Mouse (Mus musculus): ENCODE data around the gene Larp6. TPM values are rescaled to one million over a fixed set of nuclear protein-coding genes. Genes with fewer than 3 reads are reported as not detected.

Larp6 gene
- polyA plus RNA-seq, 1 experiment from 2014 or later = 1.5 TPM

DNA sequence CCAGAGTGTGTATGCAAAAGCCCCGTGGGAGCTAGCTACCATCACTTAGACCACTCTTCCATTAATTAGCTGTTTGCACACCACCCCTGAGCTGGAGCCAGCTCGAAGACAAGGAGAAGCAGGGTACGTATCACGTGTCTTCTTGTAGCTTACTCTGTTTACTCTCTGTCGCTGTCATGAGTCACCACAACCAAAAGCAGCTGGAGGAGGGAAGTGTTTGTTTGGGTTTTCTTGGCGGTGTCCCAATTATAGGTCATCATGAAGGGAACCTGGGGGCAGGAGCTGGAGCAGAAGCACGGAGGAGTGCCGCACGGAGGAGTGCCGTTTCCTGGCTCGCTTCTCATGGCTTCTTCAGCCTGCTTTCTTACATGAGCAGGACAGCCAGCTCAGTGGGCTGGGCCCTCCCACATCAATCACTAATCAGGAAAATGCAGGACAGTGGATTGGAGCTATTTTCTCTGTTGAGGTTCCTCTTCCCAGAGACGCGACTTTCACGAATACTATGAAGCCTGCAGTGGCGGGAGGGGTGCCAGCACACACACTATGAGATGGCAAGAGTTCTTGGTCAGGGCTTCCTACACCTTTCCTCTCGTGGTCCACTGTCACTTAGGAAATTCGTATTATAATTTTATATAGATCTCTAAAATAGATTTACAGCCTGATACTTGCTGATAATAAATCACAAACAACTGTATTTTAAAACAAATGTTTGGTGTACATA is 30.6 kb downstream of the Larp6 start:
- Histone ChIP-seq H3K9me3 (replicated peaks; ENCODE audit: control insufficient read depth, low read length) (no peaks in the 10 kb centered on the region), H3K27me3 (ENCODE audit: control insufficient read depth, insufficient read depth, low read length) (no peaks in the 10 kb centered on the region), H3K4me2 (ENCODE audit: low read depth, low read length) (no peak overlapping the region), H3K27ac (replicated peaks; ENCODE audit: low read depth, low read length) (no peak overlapping the region), H3K9ac (replicated peaks; ENCODE audit: low read length) (no peak overlapping the region), H3K4me1 (ENCODE audit: control insufficient read depth, insufficient read depth, low read length) (no peaks in the 10 kb centered on the region), H3K4me3 (ENCODE audit: low read depth, low read length) (no peak overlapping the region), H3K36me3 (replicated peaks; ENCODE audit: control insufficient read depth, insufficient read depth, low read depth, low read length) (no peaks in the 10 kb centered on the region)
- WGBS = 42% methylated on average over 17 of the region's 17 CpGs
- DNase-seq (ENCODE audit: low spot score) = no peak
- no peak for ATAC-seq (replicated peaks; ENCODE audit: insufficient number of reproducible peaks, low FRiP score, low TSS enrichment, low read depth)

DNA sequence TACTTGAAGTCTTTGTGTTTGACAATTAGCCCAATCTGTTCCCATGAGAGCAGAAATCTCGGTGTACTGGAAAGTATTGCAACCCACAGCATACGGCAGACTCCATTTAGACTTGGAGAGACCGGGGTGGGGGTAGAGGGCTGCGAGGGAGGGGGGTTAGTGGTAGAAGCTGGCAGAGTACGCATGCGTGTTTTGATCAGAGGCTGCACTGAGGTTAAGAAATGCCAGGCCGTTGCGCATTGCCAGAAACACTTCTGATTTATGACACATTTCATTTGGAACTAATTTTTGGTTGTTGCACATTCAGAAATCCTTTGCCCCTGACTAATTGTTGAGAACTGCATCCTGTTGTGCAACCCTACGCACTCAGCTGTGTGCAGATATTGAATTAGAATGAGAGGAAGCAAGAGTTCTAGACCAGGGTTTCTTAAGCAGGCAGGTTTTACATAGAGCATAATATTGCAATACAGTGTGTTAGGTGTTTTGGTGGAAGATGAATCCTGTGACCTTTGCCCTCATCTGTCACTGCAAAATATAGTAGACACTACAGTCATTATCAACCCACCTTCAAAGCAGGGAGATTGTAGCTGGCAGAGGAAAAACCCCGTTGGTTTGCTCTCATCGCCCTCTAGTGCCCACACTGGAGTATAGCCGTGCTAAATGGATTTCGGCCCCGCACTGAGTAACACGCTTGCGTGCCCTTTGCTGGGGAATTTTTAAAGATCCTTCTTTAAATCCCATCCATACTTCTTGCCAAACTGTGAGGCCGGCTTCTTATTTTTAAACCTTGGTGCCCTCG is 31.6 kb downstream of the Larp6 start:
- Histone ChIP-seq H3K4me2 (ENCODE audit: low read depth, low read length) (no peak overlapping the region), H3K9ac (replicated peaks; ENCODE audit: low read length) (no peak overlapping the region), H3K9me3 (replicated peaks; ENCODE audit: control insufficient read depth, low read length) (no peaks in the 10 kb centered on the region), H3K36me3 (replicated peaks; ENCODE audit: control insufficient read depth, insufficient read depth, low read depth, low read length) (no peaks in the 10 kb centered on the region), H3K4me3 (ENCODE audit: low read depth, low read length) (no peak overlapping the region), H3K4me1 (ENCODE audit: control insufficient read depth, insufficient read depth, low read length) (no peaks in the 10 kb centered on the region), H3K27me3 (ENCODE audit: control insufficient read depth, insufficient read depth, low read length) (no peaks in the 10 kb centered on the region), H3K27ac (replicated peaks; ENCODE audit: low read depth, low read length) (no peak overlapping the region)
- 46% methylated on average over 18 of the region's 18 CpGs for WGBS
- ATAC-seq (replicated peaks; ENCODE audit: insufficient number of reproducible peaks, low FRiP score, low TSS enrichment, low read depth) = 0 out of 2 replicates have a peak, but pooled peaks have one; percentile 52
- DNase-seq (ENCODE audit: low spot score) = peak; percentile 74

DNA sequence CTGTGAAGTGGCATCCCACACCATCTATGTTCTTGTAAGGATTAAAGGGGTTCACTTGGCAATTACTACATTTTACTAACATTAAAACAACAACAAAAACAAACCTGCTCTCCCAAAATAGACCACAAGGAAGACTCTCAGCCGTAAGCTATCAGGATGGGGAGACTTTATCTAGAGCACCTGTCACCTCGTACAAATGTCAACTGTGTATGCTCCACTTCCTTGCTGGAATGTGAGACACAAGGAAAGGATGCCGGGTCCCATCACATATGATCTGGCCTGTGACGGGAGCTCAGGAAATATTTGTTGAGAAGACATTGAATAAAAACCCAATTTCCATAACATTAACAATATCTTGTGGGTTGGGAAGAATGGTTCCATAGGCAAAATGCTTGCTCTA is 32.2 kb downstream of the Larp6 start:
- Histone ChIP-seq H3K27ac (replicated peaks; ENCODE audit: low read depth, low read length) (no peak overlapping the region), H3K4me1 (ENCODE audit: control insufficient read depth, insufficient read depth, low read length) (no peaks in the 10 kb centered on the region), H3K9ac (replicated peaks; ENCODE audit: low read length) (no peak overlapping the region), H3K4me2 (ENCODE audit: low read depth, low read length) (no peak overlapping the region), H3K9me3 (replicated peaks; ENCODE audit: control insufficient read depth, low read length) (no peaks in the 10 kb centered on the region), H3K27me3 (ENCODE audit: control insufficient read depth, insufficient read depth, low read length) (no peaks in the 10 kb centered on the region), H3K4me3 (ENCODE audit: low read depth, low read length) (no peak overlapping the region), H3K36me3 (replicated peaks; ENCODE audit: control insufficient read depth, insufficient read depth, low read depth, low read length) (no peaks in the 10 kb centered on the region)
- 56% methylated on average over 4 of the region's 4 CpGs for WGBS
- ATAC-seq (replicated peaks; ENCODE audit: insufficient number of reproducible peaks, low FRiP score, low TSS enrichment, low read depth) (no peak), DNase-seq (ENCODE audit: low spot score) (no peak)

DNA sequence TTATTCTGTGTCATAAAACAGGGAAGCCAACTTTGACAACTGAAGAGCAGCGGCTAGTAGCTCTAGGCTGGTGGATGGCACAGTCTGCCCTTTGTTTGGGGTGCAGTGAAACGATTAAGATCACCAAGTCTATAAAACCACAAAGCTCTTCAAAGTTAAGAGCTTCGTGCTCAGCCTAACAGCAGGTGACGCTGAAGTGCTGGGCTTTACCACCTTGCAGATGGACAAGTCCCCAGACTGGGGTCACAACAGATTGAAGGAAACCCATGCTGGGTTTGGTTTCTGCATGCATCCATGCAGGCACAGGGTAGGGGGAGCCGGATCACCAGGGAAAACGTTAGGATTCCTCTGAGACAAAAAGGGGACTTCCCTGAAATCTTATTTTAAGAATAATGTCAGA is 33.8 kb downstream of the Larp6 start:
- no peak overlapping the region for H3K4me2 ChIP-seq (ENCODE audit: low read depth, low read length)
- H3K4me1 ChIP-seq (ENCODE audit: control insufficient read depth, insufficient read depth, low read length) = no peaks in the 10 kb centered on the region
- DNase-seq (ENCODE audit: low spot score) = no peak
- no peak overlapping the region for H3K4me3 ChIP-seq (ENCODE audit: low read depth, low read length)
- no peaks in the 10 kb centered on the region for H3K27me3 ChIP-seq (ENCODE audit: control insufficient read depth, insufficient read depth, low read length)
- no peak for ATAC-seq (replicated peaks; ENCODE audit: insufficient number of reproducible peaks, low FRiP score, low TSS enrichment, low read depth)
- 62% methylated on average over 6 of the region's 6 CpGs for WGBS
- no peak overlapping the region for H3K9ac ChIP-seq (replicated peaks; ENCODE audit: low read length)
- H3K36me3 ChIP-seq (replicated peaks; ENCODE audit: control insufficient read depth, insufficient read depth, low read depth, low read length) = no peaks in the 10 kb centered on the region
- H3K9me3 ChIP-seq (replicated peaks; ENCODE audit: control insufficient read depth, low read length) = no peaks in the 10 kb centered on the region
- no peak overlapping the region for H3K27ac ChIP-seq (replicated peaks; ENCODE audit: low read depth, low read length)

DNA sequence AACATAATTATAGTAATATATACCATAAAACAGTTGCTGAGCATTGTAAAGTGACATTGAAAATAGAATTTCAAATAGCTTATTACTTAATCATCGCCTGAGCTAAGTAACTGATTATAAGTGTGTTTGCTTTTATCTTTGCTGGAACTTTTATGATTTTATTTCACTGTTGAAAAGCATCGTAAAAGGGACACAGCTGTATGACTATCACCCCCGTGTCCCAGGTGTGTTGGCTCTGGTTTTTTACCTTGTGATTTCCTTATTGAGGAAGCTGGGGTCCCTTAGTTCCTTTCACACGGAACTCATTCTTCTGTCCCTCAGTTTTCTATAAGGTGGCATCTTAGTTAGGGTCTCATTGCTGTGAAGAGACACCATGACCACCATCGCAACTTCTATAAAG is 34.9 kb downstream of the Larp6 start:
- Histone ChIP-seq H3K4me2 (ENCODE audit: low read depth, low read length) (no peak overlapping the region), H3K27me3 (ENCODE audit: control insufficient read depth, insufficient read depth, low read length) (no peaks in the 10 kb centered on the region), H3K4me3 (ENCODE audit: low read depth, low read length) (no peak overlapping the region), H3K4me1 (ENCODE audit: control insufficient read depth, insufficient read depth, low read length) (no peaks in the 10 kb centered on the region), H3K27ac (replicated peaks; ENCODE audit: low read depth, low read length) (no peak overlapping the region), H3K9ac (replicated peaks; ENCODE audit: low read length) (no peak overlapping the region), H3K36me3 (replicated peaks; ENCODE audit: control insufficient read depth, insufficient read depth, low read depth, low read length) (no peaks in the 10 kb centered on the region), H3K9me3 (replicated peaks; ENCODE audit: control insufficient read depth, low read length) (no peaks in the 10 kb centered on the region)
- no peak for ATAC-seq (replicated peaks; ENCODE audit: insufficient number of reproducible peaks, low FRiP score, low TSS enrichment, low read depth)
- 87% methylated on average over 5 of the region's 5 CpGs for WGBS
- DNase-seq (ENCODE audit: low spot score) = no peak

DNA sequence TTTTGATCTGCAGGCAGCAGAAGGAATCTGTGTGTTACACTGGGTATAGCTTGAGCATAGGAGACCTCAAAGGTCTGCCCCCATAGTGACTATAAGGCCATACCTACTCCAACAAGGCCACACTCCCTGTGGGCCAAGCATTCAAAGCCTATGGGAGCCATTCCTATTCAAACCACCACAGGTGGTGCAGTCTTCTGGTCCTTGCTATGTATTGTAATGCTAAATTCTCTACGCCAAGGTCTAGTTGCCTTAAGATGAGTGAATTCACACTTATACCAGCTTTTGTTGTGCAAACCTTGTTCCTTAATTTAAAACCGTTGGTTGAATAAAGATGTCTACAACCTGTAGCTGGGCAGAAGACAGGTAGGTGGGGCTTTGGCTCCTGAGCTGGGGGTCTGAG is 35.4 kb downstream of the Larp6 start:
- no peaks in the 10 kb centered on the region for H3K4me1 ChIP-seq (ENCODE audit: control insufficient read depth, insufficient read depth, low read length)
- no peak overlapping the region for H3K27ac ChIP-seq (replicated peaks; ENCODE audit: low read depth, low read length)
- 77% methylated on average over 2 of the region's 2 CpGs for WGBS
- ATAC-seq (replicated peaks; ENCODE audit: insufficient number of reproducible peaks, low FRiP score, low TSS enrichment, low read depth) = no peak
- H3K4me2 ChIP-seq (ENCODE audit: low read depth, low read length) = no peak overlapping the region
- no peaks in the 10 kb centered on the region for H3K27me3 ChIP-seq (ENCODE audit: control insufficient read depth, insufficient read depth, low read length)
- H3K36me3 ChIP-seq (replicated peaks; ENCODE audit: control insufficient read depth, insufficient read depth, low read depth, low read length) = no peaks in the 10 kb centered on the region
- no peaks in the 10 kb centered on the region for H3K9me3 ChIP-seq (replicated peaks; ENCODE audit: control insufficient read depth, low read length)
- DNase-seq (ENCODE audit: low spot score) = no peak
- H3K9ac ChIP-seq (replicated peaks; ENCODE audit: low read length) = no peak overlapping the region
- no peak overlapping the region for H3K4me3 ChIP-seq (ENCODE audit: low read depth, low read length)

DNA sequence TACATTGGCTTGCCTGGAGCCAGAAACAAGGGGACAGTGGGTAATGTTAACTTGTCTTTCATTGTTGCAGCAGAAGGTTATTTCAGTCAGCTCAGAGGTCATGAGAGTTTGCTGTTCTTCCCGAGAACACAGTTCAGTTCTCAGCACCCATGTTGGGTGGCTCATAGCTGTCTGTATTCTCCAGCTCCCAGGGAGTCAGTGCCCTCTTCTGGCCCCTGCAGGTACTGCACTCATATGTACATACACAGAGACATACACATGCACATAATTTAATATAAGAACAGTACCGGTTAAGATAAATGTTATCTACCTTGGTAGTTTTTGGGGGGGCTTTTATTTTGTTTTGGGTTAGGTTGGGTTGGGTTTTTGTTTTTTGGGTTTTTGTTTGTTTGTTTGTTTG is 36.3 kb downstream of the Larp6 start:
- ATAC-seq (replicated peaks; ENCODE audit: insufficient number of reproducible peaks, low FRiP score, low TSS enrichment, low read depth) = no peak
- WGBS = 87% methylated on average over 2 of the region's 2 CpGs
- Histone ChIP-seq H3K27me3 (ENCODE audit: control insufficient read depth, insufficient read depth, low read length) (no peaks in the 10 kb centered on the region), H3K9me3 (replicated peaks; ENCODE audit: control insufficient read depth, low read length) (no peaks in the 10 kb centered on the region), H3K27ac (replicated peaks; ENCODE audit: low read depth, low read length) (no peak overlapping the region), H3K4me2 (ENCODE audit: low read depth, low read length) (no peak overlapping the region), H3K4me1 (ENCODE audit: control insufficient read depth, insufficient read depth, low read length) (no peaks in the 10 kb centered on the region), H3K4me3 (ENCODE audit: low read depth, low read length) (no peak overlapping the region), H3K36me3 (replicated peaks; ENCODE audit: control insufficient read depth, insufficient read depth, low read depth, low read length) (no peaks in the 10 kb centered on the region), H3K9ac (replicated peaks; ENCODE audit: low read length) (no peak overlapping the region)
- no peak for DNase-seq (ENCODE audit: low spot score)

DNA sequence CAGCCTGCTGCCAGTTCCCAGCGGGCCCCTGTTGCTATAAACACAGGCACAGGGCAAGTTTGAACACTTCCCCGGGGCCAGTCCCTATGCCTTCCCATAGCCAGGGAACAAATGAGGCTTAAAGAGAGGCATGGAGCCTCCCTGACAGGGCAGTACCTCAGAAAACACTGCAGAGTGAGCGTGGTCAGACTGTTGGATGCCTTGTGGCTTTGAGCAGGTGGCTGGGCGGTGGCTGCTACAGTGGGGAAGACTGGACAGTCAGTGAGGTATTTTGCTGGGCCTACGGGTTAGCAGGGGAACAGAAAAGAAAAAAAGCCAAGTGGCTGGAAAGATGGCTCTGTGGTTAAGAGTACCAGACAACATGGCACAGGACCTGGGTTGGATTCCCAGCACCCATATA is 38.3 kb downstream of the Larp6 start:
- DNase-seq (ENCODE audit: low spot score) (no peak), ATAC-seq (replicated peaks; ENCODE audit: insufficient number of reproducible peaks, low FRiP score, low TSS enrichment, low read depth) (no peak)
- H3K27ac ChIP-seq (replicated peaks; ENCODE audit: low read depth, low read length) = no peak overlapping the region
- no peaks in the 10 kb centered on the region for H3K4me1 ChIP-seq (ENCODE audit: control insufficient read depth, insufficient read depth, low read length)
- H3K9ac ChIP-seq (replicated peaks; ENCODE audit: low read length) = no peak overlapping the region
- H3K36me3 ChIP-seq (replicated peaks; ENCODE audit: control insufficient read depth, insufficient read depth, low read depth, low read length) = no peaks in the 10 kb centered on the region
- no peak overlapping the region for H3K4me3 ChIP-seq (ENCODE audit: low read depth, low read length)
- H3K9me3 ChIP-seq (replicated peaks; ENCODE audit: control insufficient read depth, low read length) = no peaks in the 10 kb centered on the region
- no peak overlapping the region for H3K4me2 ChIP-seq (ENCODE audit: low read depth, low read length)
- 88% methylated on average over 5 of the region's 5 CpGs for WGBS
- H3K27me3 ChIP-seq (ENCODE audit: control insufficient read depth, insufficient read depth, low read length) = no peaks in the 10 kb centered on the region

Measured in embryonic facial prominence, embryonic 11.5 days (tissue).